Mouse (Mus musculus) kidney, embryonic 16.5 days (tissue): ENCODE data around the gene Tgfbr3. TPM values are rescaled to one million over a fixed set of nuclear protein-coding genes. Genes with fewer than 3 reads are reported as not detected.

ENCODE experiments used
- ATAC-seq: fragments of 200-750 bp; cut with Nextera tagmentation; 2 replicates; pipeline ENCODE4 v1.8.0; 2017; ENCODE audit warnings: moderate TSS enrichment; ENCODE audit not compliant: low FRiP score, low TSS enrichment
- H3K27ac ChIP-seq: fragments of 300-500 bp; sonication (generic); 2 replicates; pipeline ENCODE4 v1.5.1; 2014; ENCODE audit warnings: low read length
- H3K27me3 ChIP-seq: fragments of 300-500 bp; sonication (generic); 2 replicates; pipeline ENCODE4 v1.6.1; 2014; ENCODE audit warnings: low read length, control low read depth, mixed read lengths; ENCODE audit not compliant: insufficient read depth
- H3K36me3 ChIP-seq: fragments of 300-500 bp; sonication (generic); 2 replicates; pipeline ENCODE4 v1.6.1; 2014; ENCODE audit warnings: low read length, control low read depth, mixed read lengths; ENCODE audit not compliant: insufficient read depth
- H3K4me1 ChIP-seq: fragments of 300-500 bp; sonication (generic); 2 replicates; pipeline ENCODE4 v1.6.1; 2014; ENCODE audit warnings: low read length, control low read depth, mixed read lengths; ENCODE audit not compliant: insufficient read depth
- H3K4me2 ChIP-seq: fragments of 300-500 bp; sonication (generic); replicated peaks from 2 replicates; pipeline ENCODE4 v1.6.1; 2014; ENCODE audit warnings: low read depth, low read length
- H3K4me3 ChIP-seq: fragments of 300-500 bp; sonication (generic); 2 replicates; pipeline ENCODE4 v1.5.1; 2014; ENCODE audit warnings: mild to moderate bottlenecking, low read length
- H3K9ac ChIP-seq: fragments of 300-500 bp; sonication (generic); replicated peaks from 2 replicates; pipeline ENCODE4 v1.6.1; 2014; ENCODE audit warnings: low read length
- H3K9me3 ChIP-seq: fragments of 300-500 bp; sonication (generic); 2 replicates; pipeline ENCODE4 v1.6.1; 2016; ENCODE audit warnings: low read length, control low read depth
- whole genome bisulfite sequencing: fragments of 180-500 bp; shearing (Covaris S2); extraction: QIAGEN DNeasy Blood & Tissue Kit; methylation state at CpG from one replicate; pipeline ENCODE4 v1.1.7; 2014; 5-methylcytosine and 5-hydroxymethylcytosine counted together
- polyA plus RNA-seq: library from polyadenylated mRNA; unstranded; fragments of >200 nt; fragmentation: Nextera tagmentation; extraction: Ambion mirVana; gene quantifications from 2 replicates; pipeline ENCODE4 v1.2.1, GENCODE M21; 2015

The Tgfbr3 gene
- polyA plus RNA-seq, 1 experiment from 2014 or later: 17.3 TPM

- no peak overlapping the region for H3K9ac ChIP-seq
- H3K4me2 ChIP-seq: no peak overlapping the region
- no peaks in the 10 kb centered on the region for H3K9me3 ChIP-seq
- peaks cover 31% of the 10 kb centered on the region for H3K4me1 ChIP-seq
- no peaks in the 10 kb centered on the region for H3K27me3 ChIP-seq
- no peak for ATAC-seq
- no peak overlapping the region for H3K4me3 ChIP-seq
- H3K36me3 ChIP-seq: no peaks in the 10 kb centered on the region; the same call in 1 of the 2 replicates
- H3K27ac ChIP-seq: peak overlapping the region; percentile 47; the same call in 1 of the 2 replicates
- WGBS: 49% methylated on average over 13 of the region's 13 CpGs
These were observed 141.3 kb downstream of the Tgfbr3 start for GRCm38 (mm10) chr5:107147951-107148766.

GRCm38 (mm10) chr5:107147413-107147812 is 142.0 kb downstream of the Tgfbr3 start:
- Histone ChIP-seq H3K4me2 (no peak overlapping the region), H3K27ac (peak overlapping the region; percentile 39; the same call in 1 of the 2 replicates), H3K36me3 (no peaks in the 10 kb centered on the region; the same call in 1 of the 2 replicates), H3K9ac (no peak overlapping the region), H3K4me3 (no peak overlapping the region), H3K9me3 (no peaks in the 10 kb centered on the region), H3K4me1 (peaks cover 31% of the 10 kb centered on the region), H3K27me3 (no peaks in the 10 kb centered on the region)
- no peak for ATAC-seq

GRCm38 (mm10) chr5:107146111-107146616 is 143.3 kb downstream of the Tgfbr3 start:
- Histone ChIP-seq H3K27ac (no peak overlapping the region), H3K9ac (no peak overlapping the region), H3K9me3 (no peaks in the 10 kb centered on the region), H3K27me3 (no peaks in the 10 kb centered on the region), H3K36me3 (no peaks in the 10 kb centered on the region; the same call in 1 of the 2 replicates), H3K4me1 (peaks cover 24% of the 10 kb centered on the region), H3K4me2 (no peak overlapping the region), H3K4me3 (no peak overlapping the region)
- 70% methylated on average over 11 of the region's 11 CpGs for WGBS
- no peak for ATAC-seq

GRCm38 (mm10) chr5:107145125-107145524 is 144.3 kb downstream of the Tgfbr3 start:
- Histone ChIP-seq H3K27ac (no peak overlapping the region), H3K4me3 (no peak overlapping the region), H3K4me1 (peaks cover 14% of the 10 kb centered on the region; the same call in 1 of the 2 replicates), H3K9ac (no peak overlapping the region), H3K36me3 (no peaks in the 10 kb centered on the region; the same call in 1 of the 2 replicates), H3K4me2 (no peak overlapping the region), H3K9me3 (no peaks in the 10 kb centered on the region), H3K27me3 (no peaks in the 10 kb centered on the region)
- no peak for ATAC-seq
- 89% methylated on average over 4 of the region's 4 CpGs for WGBS

GRCm38 (mm10) chr5:107144263-107144843 is 145.1 kb downstream of the Tgfbr3 start:
- no peak overlapping the region for H3K9ac ChIP-seq
- ATAC-seq: no peak
- H3K36me3 ChIP-seq: peaks cover 5% of the 10 kb centered on the region; the same call in 1 of the 2 replicates
- H3K9me3 ChIP-seq: no peaks in the 10 kb centered on the region
- no peaks in the 10 kb centered on the region for H3K27me3 ChIP-seq
- no peak overlapping the region for H3K4me3 ChIP-seq
- H3K27ac ChIP-seq: no peak overlapping the region
- 51% methylated on average over 9 of the region's 9 CpGs for WGBS
- no peak overlapping the region for H3K4me2 ChIP-seq
- peaks cover 14% of the 10 kb centered on the region; the same call in 1 of the 2 replicates for H3K4me1 ChIP-seq

- Histone ChIP-seq H3K4me2 (no peak overlapping the region), H3K27ac (no peak overlapping the region), H3K9ac (no peak overlapping the region), H3K36me3 (peaks cover 5% of the 10 kb centered on the region; the same call in 1 of the 2 replicates), H3K9me3 (no peaks in the 10 kb centered on the region), H3K27me3 (no peaks in the 10 kb centered on the region), H3K4me1 (peaks cover 10% of the 10 kb centered on the region; the same call in 1 of the 2 replicates), H3K4me3 (no peak overlapping the region)
- no peak for ATAC-seq
- WGBS: 84% methylated on average over 5 of the region's 5 CpGs
These were observed 146.0 kb downstream of the Tgfbr3 start for GRCm38 (mm10) chr5:107143406-107143805.

GRCm38 (mm10) chr5:107142791-107143190 is 146.6 kb downstream of the Tgfbr3 start:
- 90% methylated on average over 5 of the region's 5 CpGs for WGBS
- no peaks in the 10 kb centered on the region for H3K27me3 ChIP-seq
- H3K9ac ChIP-seq: no peak overlapping the region
- H3K4me1 ChIP-seq: peaks cover 4% of the 10 kb centered on the region; the same call in 1 of the 2 replicates
- no peak overlapping the region for H3K27ac ChIP-seq
- H3K4me3 ChIP-seq: no peak overlapping the region
- no peak for ATAC-seq
- no peaks in the 10 kb centered on the region for H3K9me3 ChIP-seq
- peaks cover 5% of the 10 kb centered on the region; the same call in 1 of the 2 replicates for H3K36me3 ChIP-seq
- no peak overlapping the region for H3K4me2 ChIP-seq

GRCm38 (mm10) chr5:107141375-107141774 is 148.1 kb downstream of the Tgfbr3 start:
- Histone ChIP-seq H3K27ac (no peak overlapping the region), H3K4me1 (no peaks in the 10 kb centered on the region), H3K9me3 (no peaks in the 10 kb centered on the region), H3K36me3 (peaks cover 13% of the 10 kb centered on the region; the same call in 1 of the 2 replicates), H3K4me3 (no peak overlapping the region), H3K9ac (no peak overlapping the region), H3K27me3 (no peaks in the 10 kb centered on the region), H3K4me2 (no peak overlapping the region)
- ATAC-seq: no peak
- WGBS: 82% methylated on average over 5 of the region's 5 CpGs

- Histone ChIP-seq H3K9ac (no peak overlapping the region), H3K4me3 (no peak overlapping the region), H3K4me2 (no peak overlapping the region), H3K9me3 (no peaks in the 10 kb centered on the region), H3K27me3 (no peaks in the 10 kb centered on the region), H3K4me1 (no peaks in the 10 kb centered on the region), H3K36me3 (peaks cover 13% of the 10 kb centered on the region; the same call in 1 of the 2 replicates), H3K27ac (no peak overlapping the region)
- WGBS: 85% methylated on average over 11 of the region's 11 CpGs
- ATAC-seq: no peak
These were observed 149.4 kb downstream of the Tgfbr3 start for GRCm38 (mm10) chr5:107139800-107140651.
